Mouse (Mus musculus) kidney, embryonic 15.5 days (tissue): ENCODE measurements around the gene Hnrnpul1. TPM values are rescaled to one million over a fixed set of nuclear protein-coding genes. Genes with fewer than 3 reads are reported as not detected.

Source experiments
- ATAC-seq: fragments of 200-750 bp; cut with Nextera tagmentation; replicated peaks from 2 replicates; pipeline ENCODE4 v1.8.0; 2017; ENCODE audit warnings: moderate TSS enrichment; ENCODE audit not compliant: low FRiP score
- H3K27ac ChIP-seq: fragments of 300-500 bp; sonication (generic); 2 replicates; pipeline ENCODE4 v1.5.1; 2015; ENCODE audit warnings: mild to moderate bottlenecking, inconsistent platforms
- H3K27me3 ChIP-seq: fragments of 300-500 bp; sonication (generic); 2 replicates; pipeline ENCODE4 v1.6.1; 2015; ENCODE audit warnings: inconsistent platforms
- H3K36me3 ChIP-seq: fragments of 300-500 bp; sonication (generic); 2 replicates; pipeline ENCODE4 v1.6.1; 2015; ENCODE audit warnings: inconsistent platforms
- H3K4me1 ChIP-seq: fragments of 300-500 bp; sonication (generic); 2 replicates; pipeline ENCODE4 v1.6.1; 2015; ENCODE audit warnings: inconsistent platforms
- H3K4me2 ChIP-seq: fragments of 300-500 bp; sonication (generic); 2 replicates; pipeline ENCODE4 v1.6.1; 2015; ENCODE audit warnings: moderate library complexity, mild to moderate bottlenecking, inconsistent platforms
- H3K4me3 ChIP-seq: fragments of 300-500 bp; sonication (generic); replicated peaks from 2 replicates; pipeline ENCODE4 v1.5.1; 2015; ENCODE audit warnings: mild to moderate bottlenecking, inconsistent platforms
- H3K9ac ChIP-seq: fragments of 300-500 bp; sonication (generic); 2 replicates; pipeline ENCODE4 v1.6.1; 2015; ENCODE audit warnings: mild to moderate bottlenecking, inconsistent platforms
- H3K9me3 ChIP-seq: fragments of 300-500 bp; sonication (generic); replicated peaks from 2 replicates; pipeline ENCODE4 v1.6.1; 2016; ENCODE audit warnings: inconsistent platforms
- WGBS: fragments of 180-500 bp; shearing (Covaris S2); methylation state at CpG from one replicate; pipeline ENCODE4 v1.1.7; 2015; ENCODE audit warnings: mixed read lengths; 5-methylcytosine and 5-hydroxymethylcytosine counted together
- polyA plus RNA-seq: library from polyadenylated mRNA; unstranded; fragments of >200 nt; fragmentation: Nextera tagmentation; extraction: Ambion mirVana; gene quantifications from 2 replicates; pipeline ENCODE4 v1.2.1, GENCODE M21; 2015

The Hnrnpul1 gene
- polyA plus RNA-seq, 1 experiment from 2014 or later = 61.3 TPM

- 96% methylated on average over 22 of the region's 22 CpGs for WGBS
- Histone ChIP-seq H3K4me1 (peaks cover 37% of the 10 kb centered on the region), H3K9ac (no peak overlapping the region), H3K36me3 (peaks cover 56% of the 10 kb centered on the region), H3K27me3 (no peaks in the 10 kb centered on the region), H3K4me3 (no peak overlapping the region), H3K4me2 (no peak overlapping the region), H3K9me3 (no peaks in the 10 kb centered on the region), H3K27ac (no peak overlapping the region)
- ATAC-seq = no peak
Observed at GRCm38 (mm10) chr7:25715731-25716271, 38.8 kb downstream of the Hnrnpul1 start.

GRCm38 (mm10) chr7:25714581-25714980 lies 40.0 kb downstream of the Hnrnpul1 start:
- H3K4me1 ChIP-seq = peaks cover 43% of the 10 kb centered on the region
- H3K9me3 ChIP-seq = no peaks in the 10 kb centered on the region
- no peak overlapping the region for H3K27ac ChIP-seq
- no peaks in the 10 kb centered on the region for H3K27me3 ChIP-seq
- WGBS = 88% methylated on average over 8 of the region's 8 CpGs
- no peak overlapping the region for H3K4me3 ChIP-seq
- H3K4me2 ChIP-seq = no peak overlapping the region
- H3K36me3 ChIP-seq = peaks cover 49% of the 10 kb centered on the region
- H3K9ac ChIP-seq = no peak overlapping the region
- ATAC-seq = no peak

GRCm38 (mm10) chr7:25712801-25713200 lies 41.8 kb downstream of the Hnrnpul1 start:
- peaks cover 49% of the 10 kb centered on the region for H3K36me3 ChIP-seq
- H3K27ac ChIP-seq = no peak overlapping the region
- WGBS = 87% methylated on average over 9 of the region's 9 CpGs
- no peaks in the 10 kb centered on the region for H3K9me3 ChIP-seq
- H3K4me3 ChIP-seq = no peak overlapping the region
- H3K9ac ChIP-seq = no peak overlapping the region
- no peak for ATAC-seq
- H3K4me1 ChIP-seq = peaks cover 39% of the 10 kb centered on the region
- no peak overlapping the region for H3K4me2 ChIP-seq
- H3K27me3 ChIP-seq = no peaks in the 10 kb centered on the region

- H3K9me3 ChIP-seq = no peaks in the 10 kb centered on the region
- H3K27me3 ChIP-seq = no peaks in the 10 kb centered on the region
- no peak for ATAC-seq
- no peak overlapping the region for H3K4me3 ChIP-seq
- H3K4me1 ChIP-seq = peaks cover 41% of the 10 kb centered on the region
- H3K9ac ChIP-seq = no peak overlapping the region
- H3K4me2 ChIP-seq = no peak overlapping the region
- H3K36me3 ChIP-seq = peaks cover 48% of the 10 kb centered on the region
- 0 out of 2 replicates have a peak overlapping the region, but pooled peaks have one; percentile 33 for H3K27ac ChIP-seq
- 33% methylated on average over 7 of the region's 7 CpGs for WGBS
Observed at GRCm38 (mm10) chr7:25711731-25712197, 42.8 kb downstream of the Hnrnpul1 start.

GRCm38 (mm10) chr7:25711165-25711564 lies 43.4 kb downstream of the Hnrnpul1 start:
- ATAC-seq = peak; percentile 26; the same call in 1 of the 2 replicates
- Histone ChIP-seq H3K27ac (0 out of 2 replicates have a peak overlapping the region, but pooled peaks have one; percentile 33), H3K4me3 (no peak overlapping the region), H3K4me1 (peaks cover 47% of the 10 kb centered on the region), H3K4me2 (no peak overlapping the region; the same call in 1 of the 2 replicates), H3K27me3 (no peaks in the 10 kb centered on the region), H3K9me3 (no peaks in the 10 kb centered on the region), H3K9ac (no peak overlapping the region), H3K36me3 (peaks cover 42% of the 10 kb centered on the region)
- WGBS = 59% methylated on average over 5 of the region's 5 CpGs

GRCm38 (mm10) chr7:25710519-25711130 lies 43.9 kb downstream of the Hnrnpul1 start:
- Histone ChIP-seq H3K27ac (peak overlapping the region; percentile 33), H3K4me1 (peaks cover 53% of the 10 kb centered on the region), H3K4me3 (no peak overlapping the region), H3K27me3 (no peaks in the 10 kb centered on the region), H3K4me2 (peak overlapping the region; percentile 30), H3K9ac (0 out of 2 replicates have a peak overlapping the region, but pooled peaks have one; percentile 31), H3K36me3 (peaks cover 36% of the 10 kb centered on the region), H3K9me3 (no peaks in the 10 kb centered on the region)
- 6% methylated on average over 6 of the region's 7 CpGs for WGBS
- peak; percentile 24; the same call in 1 of the 2 replicates for ATAC-seq

- no peak for ATAC-seq
- Histone ChIP-seq H3K4me1 (peaks cover 59% of the 10 kb centered on the region), H3K4me2 (peak overlapping the region; percentile 30; the same call in 1 of the 2 replicates), H3K9ac (peak overlapping the region; percentile 31; the same call in 1 of the 2 replicates), H3K36me3 (peaks cover 30% of the 10 kb centered on the region), H3K27ac (no peak overlapping the region; the same call in 1 of the 2 replicates), H3K4me3 (no peak overlapping the region), H3K27me3 (no peaks in the 10 kb centered on the region), H3K9me3 (no peaks in the 10 kb centered on the region)
- WGBS = 14% methylated on average over 12 of the region's 12 CpGs
Observed at GRCm38 (mm10) chr7:25709961-25710360, 44.6 kb downstream of the Hnrnpul1 start.

- Histone ChIP-seq H3K4me2 (peak overlapping the region; percentile 35; the same call in 1 of the 2 replicates), H3K9ac (no peak overlapping the region), H3K4me1 (peaks cover 76% of the 10 kb centered on the region), H3K9me3 (no peaks in the 10 kb centered on the region), H3K27me3 (peaks cover 13% of the 10 kb centered on the region), H3K27ac (peak overlapping the region; percentile 81), H3K36me3 (peaks cover 8% of the 10 kb centered on the region), H3K4me3 (no peak overlapping the region)
- 18% methylated on average over 15 of the region's 15 CpGs for WGBS
- peak; percentile 19 for ATAC-seq
Observed at GRCm38 (mm10) chr7:25707581-25708292, 46.8 kb downstream of the Hnrnpul1 start.

GRCm38 (mm10) chr7:25706578-25707170 lies 47.9 kb downstream of the Hnrnpul1 start:
- WGBS = 42% methylated on average over 7 of the region's 7 CpGs
- H3K36me3 ChIP-seq = peaks cover 8% of the 10 kb centered on the region
- H3K9ac ChIP-seq = no peak overlapping the region
- H3K4me2 ChIP-seq = no peak overlapping the region
- no peak for ATAC-seq
- H3K27me3 ChIP-seq = peaks cover 13% of the 10 kb centered on the region
- H3K9me3 ChIP-seq = no peaks in the 10 kb centered on the region; the same call in 1 of the 2 replicates
- H3K27ac ChIP-seq = peak overlapping the region; percentile 81
- no peak overlapping the region for H3K4me3 ChIP-seq
- peaks cover 72% of the 10 kb centered on the region for H3K4me1 ChIP-seq

- peak overlapping the region; percentile 81 for H3K27ac ChIP-seq
- peaks cover 13% of the 10 kb centered on the region for H3K36me3 ChIP-seq
- 54% methylated on average over 6 of the region's 6 CpGs for WGBS
- no peak for ATAC-seq
- H3K4me2 ChIP-seq = no peak overlapping the region
- H3K9ac ChIP-seq = no peak overlapping the region
- no peak overlapping the region for H3K4me3 ChIP-seq
- peaks cover under 1% of the 10 kb centered on the region; the same call in 1 of the 2 replicates for H3K9me3 ChIP-seq
- peaks cover 13% of the 10 kb centered on the region for H3K27me3 ChIP-seq
- peaks cover 64% of the 10 kb centered on the region for H3K4me1 ChIP-seq
Observed at GRCm38 (mm10) chr7:25705801-25706251, 48.7 kb downstream of the Hnrnpul1 start.

GRCm38 (mm10) chr7:25704716-25705364 lies 49.7 kb downstream of the Hnrnpul1 start:
- ATAC-seq = 0 out of 2 replicates have a peak, but pooled peaks have one; percentile 12
- peaks cover 2% of the 10 kb centered on the region; the same call in 1 of the 2 replicates for H3K9me3 ChIP-seq
- 14% methylated on average over 37 of the region's 37 CpGs for WGBS
- H3K36me3 ChIP-seq = peaks cover 15% of the 10 kb centered on the region
- peak overlapping the region; percentile 58 for H3K4me2 ChIP-seq
- H3K27ac ChIP-seq = no peak overlapping the region
- peak overlapping the region; percentile 27 for H3K4me3 ChIP-seq
- peaks cover 55% of the 10 kb centered on the region for H3K4me1 ChIP-seq
- H3K9ac ChIP-seq = no peak overlapping the region
- peaks cover 13% of the 10 kb centered on the region for H3K27me3 ChIP-seq
